Mouse (Mus musculus) CH12F3 (cell line): ENCODE data around the gene Txnrd2.

Experiments
- in situ Hi-C: fragments of 300-500 bp; cut with MboI; formaldehyde crosslinking; loops from 2 replicates; pipeline ENCODE4 v1.14.3; 2020; ENCODE audit warnings: low sequenced_read_pairs

Gene Txnrd2

GRCm38 (mm10) chr16:18448104-18448503 is 21.9 kb downstream of the Txnrd2 start:
- in situ Hi-C loops, result no loop called here

GRCm38 (mm10) chr16:18449005-18449404 is 22.8 kb downstream of the Txnrd2 start:
- in situ Hi-C loops, result no loop called here

- in situ Hi-C loops, result no loop called here
Observed at GRCm38 (mm10) chr16:18451486-18452181, 25.4 kb downstream of the Txnrd2 start.

- in situ Hi-C loops, result no loop called here
Observed at GRCm38 (mm10) chr16:18452361-18452862, 26.2 kb downstream of the Txnrd2 start.

- in situ Hi-C loops, result no loop called here
Observed at GRCm38 (mm10) chr16:18453846-18454245, 27.7 kb downstream of the Txnrd2 start.

GRCm38 (mm10) chr16:18455407-18455806 is 29.2 kb downstream of the Txnrd2 start:
- in situ Hi-C loops, result no loop called here

GRCm38 (mm10) chr16:18458661-18459060 is 32.5 kb downstream of the Txnrd2 start:
- in situ Hi-C loops, result no loop called here

GRCm38 (mm10) chr16:18459335-18459954 is 33.3 kb downstream of the Txnrd2 start:
- in situ Hi-C loops, result no loop called here

- in situ Hi-C loops, result no loop called here
Observed at GRCm38 (mm10) chr16:18459955-18460370, 33.8 kb downstream of the Txnrd2 start.

- in situ Hi-C loops, result no loop called here
Observed at GRCm38 (mm10) chr16:18460826-18461225, 34.6 kb downstream of the Txnrd2 start.

- in situ Hi-C loops, result no loop called here
Observed at GRCm38 (mm10) chr16:18462031-18462430, 35.8 kb downstream of the Txnrd2 start.

- in situ Hi-C loops, result no loop called here
Observed at GRCm38 (mm10) chr16:18462598-18462997, 36.4 kb downstream of the Txnrd2 start.

- in situ Hi-C loops, result no loop called here
Observed at GRCm38 (mm10) chr16:18464271-18464670, 38.1 kb downstream of the Txnrd2 start.

- in situ Hi-C loops, result no loop called here
Observed at GRCm38 (mm10) chr16:18470829-18471228, 44.6 kb downstream of the Txnrd2 start.

- in situ Hi-C loops, result no loop called here
Observed at GRCm38 (mm10) chr16:18471381-18471955, 45.3 kb downstream of the Txnrd2 start.

- in situ Hi-C loops, result no loop called here
Observed at GRCm38 (mm10) chr16:18471976-18472375, 45.8 kb downstream of the Txnrd2 start.

GRCm38 (mm10) chr16:18472416-18472815 is 46.2 kb downstream of the Txnrd2 start:
- in situ Hi-C loops, result no loop called here

- in situ Hi-C loops, result no loop called here
Observed at GRCm38 (mm10) chr16:18472976-18473375, 46.8 kb downstream of the Txnrd2 start.

- in situ Hi-C loops, result no loop called here
Observed at GRCm38 (mm10) chr16:18474021-18474420, 47.8 kb downstream of the Txnrd2 start.

- in situ Hi-C loops, result no loop called here
Observed at GRCm38 (mm10) chr16:18477996-18478395, 51.8 kb downstream of the Txnrd2 start.

- in situ Hi-C loops, result no loop called here
Observed at GRCm38 (mm10) chr16:18479667-18480066, 53.5 kb downstream of the Txnrd2 start.

GRCm38 (mm10) chr16:18480933-18481485 is 54.8 kb downstream of the Txnrd2 start:
- in situ Hi-C loops, result no loop called here
